Mouse (Mus musculus) retina, embryonic 14.5 days (tissue): ENCODE results near the gene Acr.

Experiments
- DNase-seq: peaks from one replicate; pipeline ENCODE4 v3.0.0-alpha.2; 2015; ENCODE audit warnings: low spot score

The Acr gene

GRCm38 (mm10) chr15:89622959-89623625 lies 55.0 kb downstream of the Acr start:
- no peak for DNase-seq

GRCm38 (mm10) chr15:89623626-89623959 lies 55.5 kb downstream of the Acr start:
- DNase-seq: peak; percentile 92
